Mouse (Mus musculus): Measurements from ENCODE around the gene Tcf7l1.
A peak's percentile ranks its signal among the peaks of the same experiment; 100 is the strongest.
"Not testable (repeated sequence)": the region's sequence is repeated elsewhere in the genome, so short reads cannot be mapped to it uniquely, and the experiment has no call there.

Tcf7l1 gene

GRCm38 (mm10) chr6:72788892-72789699 lies at the start of gene Tcf7l1:
Gene Tcf7l1 (minus strand): TSS chr6:72789254.
- peak; percentile 94 for DNase-seq

GRCm38 (mm10) chr6:72837756-72838155 lies 48.7 kb upstream of the Tcf7l1 start:
- no peak for DNase-seq

GRCm38 (mm10) chr6:72834518-72834917 lies 45.5 kb upstream of the Tcf7l1 start:
- no peak for DNase-seq

GRCm38 (mm10) chr6:72831858-72832257 lies 42.8 kb upstream of the Tcf7l1 start:
- no peak for DNase-seq

- DNase-seq: peak; percentile 71
Observed at GRCm38 (mm10) chr6:72831276-72831675, 42.2 kb upstream of the Tcf7l1 start.

- peak; percentile 22 for DNase-seq
Observed at GRCm38 (mm10) chr6:72828857-72829256, 39.8 kb upstream of the Tcf7l1 start.

GRCm38 (mm10) chr6:72828037-72828436 lies 39.0 kb upstream of the Tcf7l1 start:
- not testable (repeated sequence) for DNase-seq

GRCm38 (mm10) chr6:72825762-72826161 lies 36.7 kb upstream of the Tcf7l1 start:
- DNase-seq: no peak

GRCm38 (mm10) chr6:72824971-72825737 lies 36.1 kb upstream of the Tcf7l1 start:
- DNase-seq: peak; percentile 16

- DNase-seq: no peak
Observed at GRCm38 (mm10) chr6:72813456-72813855, 24.4 kb upstream of the Tcf7l1 start.

GRCm38 (mm10) chr6:72810248-72810647 lies 21.2 kb upstream of the Tcf7l1 start:
- no peak for DNase-seq

- no peak for DNase-seq
Observed at GRCm38 (mm10) chr6:72809522-72810149, 20.6 kb upstream of the Tcf7l1 start.

- no peak for DNase-seq
Observed at GRCm38 (mm10) chr6:72808342-72808741, 19.3 kb upstream of the Tcf7l1 start.

- DNase-seq: no peak
Observed at GRCm38 (mm10) chr6:72803669-72804068, 14.6 kb upstream of the Tcf7l1 start.

GRCm38 (mm10) chr6:72802119-72802518 lies 13.1 kb upstream of the Tcf7l1 start:
- no peak for DNase-seq

- no peak for DNase-seq
Observed at GRCm38 (mm10) chr6:72800641-72801040, 11.6 kb upstream of the Tcf7l1 start.

GRCm38 (mm10) chr6:72797763-72798162 lies 8.7 kb upstream of the Tcf7l1 start:
- no peak for DNase-seq

- no peak for DNase-seq
Observed at GRCm38 (mm10) chr6:72795444-72795843, 6.4 kb upstream of the Tcf7l1 start.

- no peak for DNase-seq
Observed at GRCm38 (mm10) chr6:72794870-72795269, 5.8 kb upstream of the Tcf7l1 start.

GRCm38 (mm10) chr6:72792641-72793040 lies 3.6 kb upstream of the Tcf7l1 start:
- no peak for DNase-seq

- DNase-seq: peak; percentile 61
Observed at GRCm38 (mm10) chr6:72787948-72788891, 834 bp downstream of the Tcf7l1 start.

GRCm38 (mm10) chr6:72787322-72787947 lies 1.6 kb downstream of the Tcf7l1 start:
- DNase-seq: peak; percentile 11

All from kidney, adult 18-20 months (tissue).